Mouse (Mus musculus) CD8-positive naive resting alpha-beta T cell, adult 57 days (primary cell): Measurements from ENCODE around the gene Mast1. TPM values are rescaled to one million over a fixed set of nuclear protein-coding genes. Genes with fewer than 3 reads are reported as not detected.

Source experiments
- total RNA-seq: library from RNA; stranded (reverse); gene quantifications from one replicate; pipeline ENCODE4 v1.2.4, GENCODE M21; 2023

The Mast1 gene
- total RNA-seq: 0.09 TPM

GRCm38 (mm10) chr8:84936962-84937546, at the start of gene Mast1:
TSS of gene Mast1 (minus strand) at chr8:84937359.

GRCm38 (mm10) chr8:84978248-84978940, 41.2 kb upstream of the Mast1 start, which contains the start of gene Junb:
TSS of gene Junb (minus strand) at chr8:84978718.

GRCm38 (mm10) chr8:84969241-84970134, 32.3 kb upstream of the Mast1 start, which contains the start of the genes Gm49661, Prdx2 and Rnaseh2a:
TSS of gene Gm49661 (minus strand) at chr8:84969433.
TSS of gene Prdx2 (plus strand) at chr8:84969587.
TSS of gene Rnaseh2a (minus strand) at chr8:84969767.

GRCm38 (mm10) chr8:84946528-84947240, 9.5 kb upstream of the Mast1 start, which contains the start of gene Rtbdn:
TSS of gene Rtbdn (plus strand) at chr8:84946991.

GRCm38 (mm10) chr8:84908421-84909161, 28.6 kb downstream of the Mast1 start, which contains the start of gene Dnase2a:
TSS of gene Dnase2a (plus strand) at chr8:84908560.

GRCm38 (mm10) chr8:84901752-84902151, 35.4 kb downstream of the Mast1 start, which contains the start of gene Klf1:
TSS of gene Klf1 (plus strand) at chr8:84901928.

GRCm38 (mm10) chr8:84893709-84894134, 43.4 kb downstream of the Mast1 start, which contains the start of gene Gcdh:
TSS of gene Gcdh (minus strand) at chr8:84893921.

GRCm38 (mm10) chr8:84871376-84872308, 65.5 kb downstream of the Mast1 start, which contains the start of gene Syce2:
TSS of gene Syce2 (plus strand) at chr8:84872111.

Other genes starting within 250 kb of the Mast1 start
- gene Nacc1, start 249.5 kb downstream of the Mast1 start, total RNA-seq: 43.7 TPM
- 5.6 TPM for gene Lyl1, start 235.9 kb downstream of the Mast1 start, total RNA-seq
- 9.3 TPM for gene G430095P16Rik, start 214.4 kb downstream of the Mast1 start, total RNA-seq
- gene Nfix, start 137.0 kb downstream of the Mast1 start, total RNA-seq: 5.2 TPM
- gene Dand5, start 114.5 kb downstream of the Mast1 start, total RNA-seq: 4.1 TPM
- gene Gadd45gip1, start 105.8 kb downstream of the Mast1 start, total RNA-seq: 18.2 TPM
- gene Rad23a, start 96.7 kb downstream of the Mast1 start, total RNA-seq: 63.9 TPM
- gene Calr, start 90.4 kb downstream of the Mast1 start, total RNA-seq: 412 TPM
- 72.0 TPM for gene Farsa, start 80.4 kb downstream of the Mast1 start, total RNA-seq
- gene Syce2, start 65.2 kb downstream of the Mast1 start, total RNA-seq: 2.4 TPM
- gene Gcdh, start 43.4 kb downstream of the Mast1 start, total RNA-seq: 26.5 TPM
- not detected for gene Klf1, start 35.4 kb downstream of the Mast1 start, total RNA-seq
- 10.5 TPM for gene Dnase2a, start 28.8 kb downstream of the Mast1 start, total RNA-seq
- not detected for gene Rtbdn, start 9.6 kb upstream of the Mast1 start, total RNA-seq
- not detected for gene Gm49661, start 32.1 kb upstream of the Mast1 start, total RNA-seq
- 33.6 TPM for gene Prdx2, start 32.2 kb upstream of the Mast1 start, total RNA-seq
- gene Rnaseh2a, start 32.4 kb upstream of the Mast1 start, total RNA-seq: 47.9 TPM
- gene Junb, start 41.4 kb upstream of the Mast1 start, total RNA-seq: 1,294 TPM
- 4.6 TPM for gene Hook2, start 53.2 kb upstream of the Mast1 start, total RNA-seq
- gene Best2, start 77.2 kb upstream of the Mast1 start, total RNA-seq: not detected
- 64.1 TPM for gene Asna1, start 87.9 kb upstream of the Mast1 start, total RNA-seq
- 173 TPM for gene Trir, start 89.5 kb upstream of the Mast1 start, total RNA-seq
- 75.7 TPM for gene Tnpo2, start 99.6 kb upstream of the Mast1 start, total RNA-seq
- 7.7 TPM for gene Fbxw9, start 122.7 kb upstream of the Mast1 start, total RNA-seq
- not detected for gene Gm5741, start 130.6 kb upstream of the Mast1 start, total RNA-seq
- gene Dhps, start 134.4 kb upstream of the Mast1 start, total RNA-seq: 88.6 TPM
- 52.7 TPM for gene Wdr83os, start 143.4 kb upstream of the Mast1 start, total RNA-seq
- 13.4 TPM for gene Wdr83, start 143.9 kb upstream of the Mast1 start, total RNA-seq
- gene Man2b1, start 145.9 kb upstream of the Mast1 start, total RNA-seq: 94.9 TPM
- gene Zfp791, start 185.7 kb upstream of the Mast1 start, total RNA-seq: not detected
- not detected for gene Cks1brt, start 214.6 kb upstream of the Mast1 start, total RNA-seq